Mouse (Mus musculus) megakaryocyte-erythroid progenitor cell, adult 5-6 weeks (primary cell): ENCODE results near the gene Zfp429. TPM values are rescaled to one million over a fixed set of nuclear protein-coding genes. Genes with fewer than 3 reads are reported as not detected.
"Not testable (repeated sequence)": the region's sequence is repeated elsewhere in the genome, so short reads cannot be mapped to it uniquely, and the experiment has no call there.

Experiments used
- ATAC-seq: replicated peaks from 2 replicates; pipeline ENCODE4 v1.8.0; 2016; ENCODE audit warnings: mild to moderate bottlenecking, inconsistent platforms; ENCODE audit not compliant: severe bottlenecking, poor library complexity, low FRiP score, low TSS enrichment
- total RNA-seq, 2 experiments: library from RNA; stranded (forward) in 1 of 2; stranded (reverse) in 1 of 2; fragments of 200-1000, 215-1000 nt in 1 of 2; fragments of >200 nt in 1 of 2; fragmentation: Nextera tagmentation in 1 of 2; gene quantifications; 2 replicates each; pipeline ENCODE4 v1.2.3; 2014 to 2017

Gene Zfp429
- total RNA-seq (2014; fragmentation: Nextera tagmentation) (4.3 and 6.2 TPM in 2 replicates), total RNA-seq (2017) (10.5 and 11.5 TPM in 2 replicates)

GRCm38 (mm10) chr13:67399183-67399903 is at the start of gene Zfp429:
Gene Zfp429 (minus strand): TSS chr13:67399819.
- peak; percentile 98 for ATAC-seq

GRCm38 (mm10) chr13:67437095-67437494 is 37.5 kb upstream of the Zfp429 start:
- not testable (repeated sequence) for ATAC-seq

DNA sequence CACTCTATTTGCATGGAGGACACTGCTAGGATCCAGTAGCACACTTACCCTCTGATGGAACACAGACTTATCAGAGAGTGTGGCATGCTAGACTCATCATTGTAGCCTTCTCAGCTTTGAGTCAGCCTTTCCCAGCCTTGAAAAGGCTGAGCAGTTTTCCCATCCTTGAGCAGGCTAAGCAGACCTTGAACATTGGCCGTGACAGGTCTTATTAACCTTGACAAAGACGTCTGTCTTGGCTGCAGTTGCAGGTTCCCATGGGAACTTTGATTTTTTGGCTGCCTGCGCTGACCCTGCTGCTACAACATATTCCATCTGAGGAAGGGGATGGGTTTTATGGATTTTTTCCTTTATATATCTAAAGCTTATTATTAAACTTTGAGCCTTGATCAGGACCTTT is 28.5 kb upstream of the Zfp429 start:
- no peak for ATAC-seq

DNA sequence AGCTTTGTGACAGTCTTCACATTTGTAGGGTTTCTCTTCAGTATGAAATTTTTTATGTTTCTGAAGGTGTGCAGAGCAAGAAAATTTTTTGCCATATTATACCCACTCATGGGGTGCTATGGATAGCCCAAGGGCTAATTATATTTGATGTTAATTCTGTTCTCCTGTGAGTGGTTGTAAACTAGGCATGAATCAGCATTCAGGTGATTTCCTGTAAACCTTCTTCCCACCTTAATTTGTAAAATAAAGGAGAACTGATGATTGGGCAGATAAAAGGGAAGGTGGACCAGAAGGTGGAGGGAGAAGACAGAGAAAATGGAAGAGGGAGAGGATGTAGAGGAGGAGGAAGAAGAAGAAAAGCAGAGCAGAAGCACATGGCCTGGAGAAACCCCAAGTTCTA is 26.1 kb upstream of the Zfp429 start:
- not testable (repeated sequence) for ATAC-seq

DNA sequence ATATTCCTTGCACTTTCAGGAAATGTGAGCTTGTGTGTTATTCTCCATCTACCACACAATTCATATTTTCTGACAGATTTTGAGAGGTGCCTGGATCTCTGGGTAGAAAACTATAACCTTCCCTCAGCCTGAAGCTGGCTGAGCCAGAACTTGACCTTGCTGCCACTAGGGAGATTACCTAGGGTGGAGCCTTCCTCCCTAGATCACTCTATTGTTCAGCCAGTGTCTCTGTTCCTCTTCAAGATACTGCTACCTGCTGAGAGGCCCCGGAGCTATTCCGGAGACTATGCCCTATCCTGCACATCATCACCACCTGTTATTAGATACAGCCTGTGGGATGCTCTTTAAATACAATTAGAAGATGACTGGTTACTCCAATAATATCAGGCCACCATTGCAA is 22.9 kb upstream of the Zfp429 start:
- ATAC-seq, result not testable (repeated sequence)

GRCm38 (mm10) chr13:67421207-67421857 is 21.7 kb upstream of the Zfp429 start, which contains the start of gene Zfp459:
Gene Zfp459 (minus strand): TSS chr13:67421418.
- ATAC-seq, result peak; percentile 82

DNA sequence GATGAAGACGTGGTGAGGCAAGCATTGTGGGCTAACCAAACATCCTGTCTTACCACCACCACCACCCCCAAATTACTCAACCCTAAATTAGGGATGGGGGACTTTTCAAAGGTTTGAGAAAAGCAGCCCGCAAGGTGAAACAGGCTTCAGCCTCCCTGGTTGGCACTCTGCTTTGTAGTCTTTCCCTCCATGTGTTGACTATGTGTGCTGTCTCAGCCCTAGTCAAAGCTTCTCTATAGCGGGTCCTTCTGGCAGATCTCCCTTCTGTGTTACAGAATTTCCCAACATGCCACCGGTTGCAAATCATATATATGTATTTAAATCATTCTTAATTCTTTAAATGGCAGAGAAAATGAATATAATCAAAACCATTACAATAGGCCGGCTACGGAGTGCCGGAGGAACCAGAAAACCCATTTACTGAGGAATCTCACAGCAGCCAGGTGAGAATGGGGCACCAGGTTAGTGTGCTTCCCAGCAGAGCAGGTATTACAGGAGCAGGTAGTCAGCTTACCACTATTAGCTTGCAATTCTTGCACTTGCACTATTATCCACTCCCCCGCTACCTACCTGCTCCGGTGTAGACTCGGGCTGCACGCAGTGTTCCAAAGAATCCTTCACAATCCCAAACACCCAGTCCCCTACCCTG is 21.1 kb upstream of the Zfp429 start:
- ATAC-seq, result no peak

DNA sequence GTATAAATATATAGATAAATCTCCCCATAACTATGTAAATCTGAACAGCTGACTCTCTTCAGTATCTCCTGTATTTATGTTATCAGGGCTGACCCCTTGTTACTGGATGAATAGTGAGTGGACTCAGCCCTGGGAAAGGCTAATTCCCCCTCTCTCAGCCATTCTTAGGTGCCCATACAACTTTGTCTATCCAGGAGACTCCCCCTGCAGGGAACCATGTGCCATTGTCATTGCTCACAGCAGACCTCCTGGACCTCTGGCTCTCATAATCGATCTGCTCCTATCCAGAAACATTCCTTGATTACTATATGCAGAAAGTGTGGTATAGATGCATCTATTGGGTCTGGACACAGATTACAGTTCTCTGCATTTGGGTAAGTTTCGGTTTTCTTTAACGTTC is 17.2 kb upstream of the Zfp429 start:
- ATAC-seq, result 0 out of 2 replicates have a peak, but pooled peaks have one; percentile 35

DNA sequence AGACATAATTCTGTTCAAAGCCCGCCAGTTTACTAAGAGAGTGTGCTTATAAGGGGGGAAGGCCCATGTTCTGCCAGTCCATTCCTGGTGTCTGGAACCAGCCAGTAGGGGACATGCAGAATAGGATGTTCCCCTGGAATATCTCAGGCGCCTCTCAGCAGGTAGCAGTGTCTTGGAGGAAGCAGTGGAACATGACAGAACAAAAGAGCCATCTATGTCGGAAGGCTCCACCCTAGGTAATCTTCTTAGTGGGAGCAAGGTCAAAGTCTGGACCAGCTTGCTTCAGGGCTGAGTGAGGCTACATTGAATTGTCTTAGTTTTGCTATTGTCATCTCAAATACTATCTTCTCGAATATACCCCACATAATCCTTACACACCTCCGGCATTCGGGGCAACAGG is 16.1 kb upstream of the Zfp429 start:
- ATAC-seq, result no peak

DNA sequence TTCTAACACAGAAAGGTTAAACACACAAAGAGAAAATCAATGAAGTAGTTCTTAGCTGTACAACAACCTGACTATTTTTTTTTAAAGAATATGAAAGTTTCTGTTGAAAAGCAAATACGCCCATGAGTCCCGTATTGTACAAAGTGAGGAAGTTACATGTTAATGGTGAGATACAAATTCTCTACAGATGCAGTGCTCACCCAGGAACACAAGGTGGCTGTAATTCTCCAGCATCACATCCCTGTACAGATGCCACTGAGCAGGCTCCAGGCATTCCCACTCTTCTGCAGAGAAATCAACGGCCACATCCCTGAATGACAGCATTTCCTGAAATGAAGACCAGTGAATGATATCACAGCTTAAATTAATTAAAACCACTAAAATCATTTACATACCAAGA is 14.0 kb upstream of the Zfp429 start:
- not testable (repeated sequence) for ATAC-seq

DNA sequence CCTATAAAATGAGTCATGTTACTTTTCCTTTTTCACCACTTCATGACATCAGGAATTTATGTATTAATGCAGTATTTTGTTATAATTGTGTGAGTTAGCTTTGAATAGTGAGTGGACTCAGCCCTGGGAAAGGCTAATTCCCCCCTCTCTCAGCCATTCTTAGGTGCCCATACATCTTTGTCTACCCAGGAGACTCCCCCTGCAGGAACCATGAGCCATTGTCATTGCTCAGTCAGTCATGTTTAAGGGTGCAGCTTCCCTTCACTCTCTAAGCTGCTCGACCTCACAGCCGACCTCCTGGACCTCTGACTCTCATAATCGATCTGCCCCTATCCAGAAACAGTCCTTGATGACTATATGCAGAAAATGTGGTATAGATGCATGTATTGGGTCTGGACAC is 23.4 kb downstream of the Zfp429 start:
- peak; percentile 78 for ATAC-seq

GRCm38 (mm10) chr13:67375050-67375911 is 24.3 kb downstream of the Zfp429 start, which contains the start of the genes Gm28041 and Zfp456:
Gene Gm28041 (minus strand): TSS chr13:67375733.
Gene Zfp456 (minus strand): TSS chr13:67375810.
- peak; percentile 97 for ATAC-seq

DNA sequence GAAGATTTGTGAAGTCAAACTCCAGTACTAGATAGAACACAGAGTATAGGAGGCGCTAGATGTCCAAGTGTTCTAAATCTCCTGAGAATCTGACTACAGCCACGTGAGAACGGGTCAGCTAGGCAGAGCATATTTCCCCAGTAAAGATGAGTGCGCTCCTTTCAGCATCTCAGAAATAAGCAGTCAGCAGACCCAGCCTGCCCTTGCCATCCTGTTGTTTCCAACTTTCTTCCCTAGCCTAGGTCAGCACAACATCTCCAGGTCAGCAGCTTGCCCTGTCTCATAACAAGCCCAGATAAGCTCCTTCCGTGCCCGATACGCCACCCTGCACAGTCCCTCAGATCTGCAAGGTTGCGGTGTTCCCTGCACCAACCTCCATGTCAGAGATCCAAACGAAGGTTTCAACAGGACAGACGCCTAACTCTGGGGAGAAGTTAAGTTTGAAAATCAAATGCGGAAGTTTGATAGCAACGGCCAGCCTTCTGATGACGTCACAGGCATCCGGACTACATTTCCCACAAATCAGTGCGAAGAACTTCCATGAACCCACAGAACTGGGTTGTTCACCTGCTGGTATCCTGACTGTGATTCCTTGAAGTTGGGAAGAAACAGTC is 39.4 kb downstream of the Zfp429 start, which contains the start of the genes Gm28044 and Zfp953:
Gene Gm28044, minus strand, starts transcription at position 406 of the 614 bp plus-strand sequence.
Gene Zfp953, minus strand, starts transcription at position 475 of the 614 bp plus-strand sequence.
- peak; percentile 91 for ATAC-seq

DNA sequence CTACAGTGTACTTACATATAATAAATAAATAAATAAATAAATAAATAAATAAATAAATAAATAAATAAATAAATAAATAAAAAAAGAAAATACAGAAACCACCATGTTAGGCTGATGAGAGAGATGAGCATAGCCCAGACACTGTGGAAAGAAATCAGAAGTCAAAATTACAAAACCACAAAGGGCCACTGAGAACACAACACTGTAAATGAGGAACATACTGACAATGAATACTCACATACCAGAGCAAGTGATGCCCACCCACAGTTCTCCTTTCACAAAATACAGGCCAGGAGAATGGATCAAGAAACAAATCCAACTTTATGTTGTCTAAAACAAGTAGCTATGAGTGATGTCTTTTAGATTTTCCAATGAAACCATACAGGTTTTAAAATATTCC is 47.8 kb downstream of the Zfp429 start:
- ATAC-seq, result no peak

- no peak for ATAC-seq
Measured at GRCm38 (mm10) chr13:67343422-67343821, 56.2 kb downstream of the Zfp429 start.
